Mouse (Mus musculus): ENCODE measurements around the gene Aif1.

DNA sequence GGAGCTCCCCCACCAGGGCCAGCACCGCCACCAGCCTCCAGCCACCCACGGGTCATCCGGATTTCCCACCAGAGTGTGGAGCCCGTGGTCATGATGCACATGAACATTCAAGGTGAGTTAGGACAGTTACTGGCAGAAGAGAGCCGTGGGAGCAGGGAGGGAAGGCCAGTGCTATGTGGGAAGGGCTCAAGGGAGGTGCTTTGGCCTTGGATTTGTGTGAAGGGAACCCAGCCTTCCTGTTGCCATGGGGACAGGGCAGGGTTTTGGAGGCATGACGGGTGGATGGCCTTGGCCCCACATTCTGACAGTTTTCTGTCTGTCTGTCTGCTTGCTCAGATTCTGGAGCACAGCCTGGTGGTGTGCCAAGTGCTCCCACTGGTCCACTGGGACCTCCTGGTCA is 33.9 kb downstream of the Aif1 start:
- no peak for TF ChIP-seq USF1 (IDR thresholded peaks at IDR 0.05; ENCODE audit: low read depth, low read length)
- TF ChIP-seq SMC3 (IDR thresholded peaks at IDR 0.05; ENCODE audit: low read depth, low read length) = no peak
- TF ChIP-seq CTCF (conservative IDR thresholded peaks at IDR 0.05 in 1 of 2, IDR thresholded peaks at IDR 0.05 in 1 of 2; ENCODE audit: low read depth in 2 of 2, low read length in 2 of 2) = no peak
- TF ChIP-seq GABPA (IDR thresholded peaks at IDR 0.05; ENCODE audit: insufficient replicate concordance, low read depth, low read length) = no peak
- no peak for TF ChIP-seq MAZ (IDR thresholded peaks at IDR 0.05; ENCODE audit: low read depth, low read length)
- TF ChIP-seq MXI1 (IDR thresholded peaks at IDR 0.05; ENCODE audit: low read depth, low read length) = no peak

Measured in CH12.LX (cell line).